Mouse (Mus musculus): ENCODE data around the gene Mrtfa. TPM values are rescaled to one million over a fixed set of nuclear protein-coding genes. Genes with fewer than 3 reads are reported as not detected.

The Mrtfa gene
- polyA plus RNA-seq, 1 experiment from 2014 or later, result 30.2 TPM

DNA sequence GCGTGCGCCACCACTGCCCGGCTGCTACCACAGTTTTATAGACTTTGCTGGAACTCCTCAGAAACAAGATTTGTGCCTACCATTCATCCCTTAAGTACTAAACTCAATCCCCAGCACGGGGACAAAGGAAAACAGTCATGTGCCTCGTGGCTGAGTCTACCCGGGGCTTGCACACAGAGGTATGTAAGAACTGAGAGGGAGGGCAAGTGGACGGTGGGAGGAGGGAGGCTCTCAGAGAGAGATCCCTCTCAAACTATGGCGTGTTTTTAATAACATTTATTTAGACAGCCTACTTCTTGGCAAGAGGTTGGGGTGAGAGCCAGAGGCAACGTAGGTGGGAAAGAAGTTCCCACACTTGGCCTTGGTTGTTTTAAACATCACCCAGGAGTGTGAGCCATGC is 98.8 kb downstream of the Mrtfa start:
- Histone ChIP-seq H3K4me2 (replicated peaks) (no peak overlapping the region), H3K36me3 (no peaks in the 10 kb centered on the region), H3K9me3 (no peaks in the 10 kb centered on the region), H3K4me3 (no peak overlapping the region), H3K9ac (no peak overlapping the region), H3K27ac (no peak overlapping the region), H3K27me3 (replicated peaks) (no peaks in the 10 kb centered on the region), H3K4me1 (0 out of 2 replicates have a peak, but pooled peaks cover 1% of the 10 kb centered on the region)
- WGBS, result 76% methylated on average over 9 of the region's 9 CpGs
- no peak for ATAC-seq (ENCODE audit: low FRiP score, low read depth)

DNA sequence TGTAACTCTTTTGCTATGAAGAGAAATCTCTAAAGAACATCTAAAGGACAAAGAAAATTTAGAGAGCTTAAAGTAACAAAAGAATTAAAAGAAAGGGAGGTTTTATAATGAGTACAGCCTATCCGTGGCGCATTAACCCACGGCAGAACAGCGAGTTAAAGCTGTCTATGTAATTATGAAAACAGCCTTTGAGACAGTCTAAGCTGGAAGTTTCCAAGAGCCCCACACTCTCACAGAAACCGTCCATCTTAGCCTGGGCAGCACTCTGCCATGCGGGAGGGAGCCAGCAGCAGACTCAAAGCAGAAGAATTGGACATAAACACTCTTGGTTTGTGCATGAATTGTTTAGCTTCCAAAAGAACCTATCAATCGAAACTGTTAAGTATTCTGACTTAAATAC is 103.0 kb downstream of the Mrtfa start:
- Histone ChIP-seq H3K4me1 (peaks cover 13% of the 10 kb centered on the region), H3K4me2 (replicated peaks) (no peak overlapping the region), H3K36me3 (no peaks in the 10 kb centered on the region), H3K9ac (no peak overlapping the region), H3K9me3 (no peaks in the 10 kb centered on the region), H3K27ac (no peak overlapping the region), H3K27me3 (replicated peaks) (no peaks in the 10 kb centered on the region), H3K4me3 (no peak overlapping the region)
- ATAC-seq (ENCODE audit: low FRiP score, low read depth), result no peak
- WGBS, result 56% methylated on average over 7 of the region's 7 CpGs

DNA sequence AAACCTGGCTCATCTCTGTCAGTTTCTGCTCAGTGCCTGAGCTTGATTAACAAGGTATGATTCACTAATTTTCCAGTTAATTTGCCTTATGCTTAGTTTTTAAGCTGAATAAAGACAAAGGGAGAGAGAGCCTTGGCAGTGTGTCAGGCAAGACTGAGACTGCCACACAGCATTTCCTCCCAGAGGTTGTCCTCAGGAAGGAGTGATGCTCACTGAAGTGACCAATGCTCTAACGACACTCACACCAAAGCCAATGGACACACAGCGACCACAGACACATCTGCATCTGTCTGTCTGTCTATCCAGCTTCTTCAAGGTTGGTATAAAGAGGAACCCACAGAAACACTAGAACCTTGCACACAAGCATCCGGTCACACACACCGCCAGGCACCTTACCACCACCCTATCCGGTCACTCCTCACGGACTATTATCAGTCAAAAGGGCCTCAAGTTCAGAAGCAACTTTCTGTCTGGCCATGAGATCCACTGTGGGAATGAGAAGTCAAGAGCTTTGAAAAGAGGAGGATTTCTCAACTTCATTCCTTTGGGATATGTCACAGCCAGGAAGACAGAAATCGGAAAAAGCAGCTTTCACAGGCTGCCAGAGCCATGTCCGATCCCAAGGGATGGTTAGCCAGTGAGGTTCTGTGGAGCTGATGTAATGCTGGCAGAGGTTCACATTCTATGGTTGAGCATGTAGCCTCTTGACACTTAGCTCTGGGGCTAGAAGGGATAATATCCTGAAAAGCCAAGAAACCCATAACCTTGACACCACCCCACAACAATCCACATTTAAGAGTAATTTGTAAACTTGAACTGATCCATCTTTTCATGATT is 103.7 kb downstream of the Mrtfa start:
- Histone ChIP-seq H3K4me2 (replicated peaks) (no peak overlapping the region), H3K9me3 (no peaks in the 10 kb centered on the region), H3K36me3 (no peaks in the 10 kb centered on the region), H3K27me3 (replicated peaks) (no peaks in the 10 kb centered on the region), H3K9ac (no peak overlapping the region), H3K27ac (no peak overlapping the region), H3K4me3 (no peak overlapping the region), H3K4me1 (peaks cover 13% of the 10 kb centered on the region)
- no peak for ATAC-seq (ENCODE audit: low FRiP score, low read depth)
- 89% methylated on average over 8 of the region's 8 CpGs for WGBS

DNA sequence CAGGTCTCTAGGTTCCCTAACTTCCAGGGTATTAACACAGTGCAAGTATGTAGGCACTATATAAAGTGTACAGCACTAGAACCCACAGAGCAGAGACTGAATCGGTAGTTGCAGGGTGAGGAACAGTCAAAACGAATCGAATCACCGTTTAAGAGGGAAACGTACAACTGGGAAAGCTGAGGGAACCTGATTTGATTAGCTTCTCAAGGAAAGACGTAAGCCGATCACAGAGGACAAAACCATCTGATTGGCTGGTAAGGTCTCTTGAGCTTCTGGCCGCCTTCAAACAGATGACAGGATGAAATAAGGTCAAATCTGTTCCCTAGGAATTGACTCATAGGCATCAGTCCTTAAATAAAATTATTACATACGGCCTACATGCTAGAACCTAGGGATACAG is 106.7 kb downstream of the Mrtfa start:
- H3K4me1 ChIP-seq, result peaks cover 13% of the 10 kb centered on the region
- 83% methylated on average over 9 of the region's 9 CpGs for WGBS
- no peak for ATAC-seq (ENCODE audit: low FRiP score, low read depth)
- H3K4me3 ChIP-seq, result no peak overlapping the region
- H3K9ac ChIP-seq, result no peak overlapping the region
- H3K9me3 ChIP-seq, result no peaks in the 10 kb centered on the region
- no peaks in the 10 kb centered on the region for H3K36me3 ChIP-seq
- no peak overlapping the region for H3K4me2 ChIP-seq (replicated peaks)
- H3K27me3 ChIP-seq (replicated peaks), result no peaks in the 10 kb centered on the region
- H3K27ac ChIP-seq, result no peak overlapping the region

DNA sequence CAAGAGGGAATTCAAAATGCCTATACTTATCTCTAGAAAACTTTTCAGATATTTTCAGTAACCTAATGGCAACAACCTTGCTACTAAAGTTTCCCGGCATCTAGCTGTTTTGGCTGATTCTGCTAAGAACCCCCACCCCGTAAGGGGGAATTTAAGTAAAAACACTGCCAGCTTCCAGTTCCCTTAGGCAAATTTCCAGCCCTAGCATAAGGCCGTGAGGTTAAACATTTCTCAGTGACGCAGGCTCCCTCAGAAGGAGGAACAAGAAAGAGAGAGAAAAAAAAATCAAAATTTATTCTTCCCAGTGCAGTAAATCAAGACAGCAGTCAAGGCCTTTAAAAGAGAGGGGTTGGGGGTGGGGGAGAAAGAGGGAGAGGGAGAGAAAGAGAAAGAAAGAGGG is 107.3 kb downstream of the Mrtfa start:
- Histone ChIP-seq H3K4me1 (peaks cover 13% of the 10 kb centered on the region), H3K9ac (no peak overlapping the region), H3K27me3 (replicated peaks) (no peaks in the 10 kb centered on the region), H3K4me3 (no peak overlapping the region), H3K9me3 (no peaks in the 10 kb centered on the region), H3K36me3 (no peaks in the 10 kb centered on the region), H3K4me2 (replicated peaks) (no peak overlapping the region), H3K27ac (no peak overlapping the region)
- WGBS, result 58% methylated on average over 4 of the region's 4 CpGs
- ATAC-seq (ENCODE audit: low FRiP score, low read depth), result no peak

DNA sequence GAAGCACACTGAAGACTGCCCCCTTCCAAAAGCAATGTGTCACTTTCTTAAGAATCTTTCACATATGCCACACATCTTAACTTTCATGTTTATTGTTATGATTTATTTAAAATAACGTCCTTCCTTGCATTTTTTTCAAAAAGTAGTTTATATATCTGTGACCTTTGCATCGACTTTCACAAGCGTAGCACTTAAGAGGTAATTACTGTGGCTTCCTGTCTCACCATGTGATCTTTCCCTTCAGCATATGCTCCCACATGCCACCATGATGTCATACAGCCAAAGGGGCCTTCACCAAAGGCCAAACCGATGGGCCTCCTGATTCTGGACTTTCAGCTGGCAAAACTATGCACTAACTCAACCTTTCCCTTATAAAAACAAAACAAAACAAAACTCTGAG is 109.3 kb downstream of the Mrtfa start:
- Histone ChIP-seq H3K9me3 (no peaks in the 10 kb centered on the region), H3K4me2 (replicated peaks) (no peak overlapping the region), H3K4me1 (peaks cover 10% of the 10 kb centered on the region), H3K4me3 (no peak overlapping the region), H3K9ac (no peak overlapping the region), H3K27ac (no peak overlapping the region), H3K27me3 (replicated peaks) (no peaks in the 10 kb centered on the region), H3K36me3 (no peaks in the 10 kb centered on the region)
- ATAC-seq (ENCODE audit: low FRiP score, low read depth), result no peak
- 82% methylated on average over 4 of the region's 4 CpGs for whole genome bisulfite sequencing

DNA sequence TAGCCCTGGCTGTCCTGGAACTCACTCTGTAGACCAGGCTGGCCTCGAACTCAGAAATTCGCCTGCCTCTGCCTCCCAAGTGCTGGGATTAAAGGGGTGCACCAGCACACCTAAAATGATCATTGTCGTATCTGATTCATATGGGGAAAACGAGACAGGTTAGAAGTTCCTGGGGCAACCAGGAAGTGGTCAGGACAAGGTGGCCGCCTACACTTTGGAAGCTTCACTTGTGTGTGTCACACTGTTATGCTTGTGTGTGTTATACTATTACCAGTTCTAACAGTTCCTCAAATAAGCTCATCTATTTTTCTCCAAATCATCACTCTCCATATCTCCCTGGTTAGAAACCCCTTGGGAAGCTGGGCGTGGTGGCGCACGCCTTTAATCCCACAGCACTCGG is 110.2 kb downstream of the Mrtfa start:
- WGBS, result 94% methylated on average over 9 of the region's 9 CpGs
- peaks cover 10% of the 10 kb centered on the region for H3K4me1 ChIP-seq
- no peaks in the 10 kb centered on the region for H3K9me3 ChIP-seq
- H3K4me2 ChIP-seq (replicated peaks), result no peak overlapping the region
- no peak overlapping the region for H3K4me3 ChIP-seq
- ATAC-seq (ENCODE audit: low FRiP score, low read depth), result no peak
- no peaks in the 10 kb centered on the region for H3K36me3 ChIP-seq
- H3K27me3 ChIP-seq (replicated peaks), result no peaks in the 10 kb centered on the region
- H3K27ac ChIP-seq, result no peak overlapping the region
- H3K9ac ChIP-seq, result no peak overlapping the region

DNA sequence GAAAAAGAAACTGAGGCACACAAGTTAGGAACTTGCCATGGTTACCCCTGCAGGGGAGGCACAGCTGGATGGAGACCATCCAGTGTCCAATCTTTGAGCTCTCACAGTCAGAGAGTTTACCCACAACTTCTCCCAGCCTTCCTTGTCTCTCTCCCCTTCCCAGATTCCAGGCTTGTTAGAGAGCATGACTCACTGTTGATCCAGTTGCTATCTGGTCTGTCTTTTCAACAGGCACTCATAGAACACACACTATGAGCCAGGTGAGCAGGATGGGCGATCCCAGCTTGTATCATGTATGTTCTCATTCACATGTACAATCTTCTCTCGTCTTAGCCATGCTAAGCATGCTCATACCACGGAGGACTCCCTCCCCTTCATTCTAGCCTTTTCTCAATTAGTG is 111.3 kb downstream of the Mrtfa start:
- H3K27me3 ChIP-seq (replicated peaks), result no peaks in the 10 kb centered on the region
- ATAC-seq (ENCODE audit: low FRiP score, low read depth), result no peak
- H3K4me3 ChIP-seq, result no peak overlapping the region
- no peak overlapping the region for H3K27ac ChIP-seq
- peaks cover 10% of the 10 kb centered on the region for H3K4me1 ChIP-seq
- no peak overlapping the region for H3K4me2 ChIP-seq (replicated peaks)
- H3K36me3 ChIP-seq, result no peaks in the 10 kb centered on the region
- H3K9ac ChIP-seq, result no peak overlapping the region
- WGBS, result 97% methylated on average over 3 of the region's 3 CpGs
- no peaks in the 10 kb centered on the region for H3K9me3 ChIP-seq

DNA sequence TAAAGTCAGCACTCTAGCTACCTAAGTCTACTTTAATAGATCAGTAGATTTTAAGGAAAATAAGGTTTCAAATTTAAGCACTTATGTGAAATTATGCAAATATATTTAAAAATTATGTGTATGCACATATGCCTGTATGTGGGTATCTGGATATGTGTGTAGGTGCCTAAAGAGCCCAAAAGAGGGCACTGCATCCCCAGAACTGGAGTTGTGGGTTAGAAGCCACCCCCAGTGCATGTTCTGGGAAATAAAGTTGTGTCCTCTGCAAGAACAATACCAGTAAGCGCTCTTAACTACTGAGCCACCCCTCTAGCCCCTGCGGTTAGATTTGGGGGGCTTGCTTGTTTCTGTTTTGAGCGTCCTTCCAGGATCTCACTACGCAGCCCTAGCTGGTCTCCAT is 113.0 kb downstream of the Mrtfa start:
- H3K27me3 ChIP-seq (replicated peaks), result no peaks in the 10 kb centered on the region
- H3K4me1 ChIP-seq, result no peaks in the 10 kb centered on the region
- H3K9me3 ChIP-seq, result no peaks in the 10 kb centered on the region
- no peak for ATAC-seq (ENCODE audit: low FRiP score, low read depth)
- no peak overlapping the region for H3K4me3 ChIP-seq
- WGBS, result 96% methylated on average over 4 of the region's 4 CpGs
- no peaks in the 10 kb centered on the region for H3K36me3 ChIP-seq
- no peak overlapping the region for H3K27ac ChIP-seq
- H3K9ac ChIP-seq, result no peak overlapping the region
- no peak overlapping the region for H3K4me2 ChIP-seq (replicated peaks)

DNA sequence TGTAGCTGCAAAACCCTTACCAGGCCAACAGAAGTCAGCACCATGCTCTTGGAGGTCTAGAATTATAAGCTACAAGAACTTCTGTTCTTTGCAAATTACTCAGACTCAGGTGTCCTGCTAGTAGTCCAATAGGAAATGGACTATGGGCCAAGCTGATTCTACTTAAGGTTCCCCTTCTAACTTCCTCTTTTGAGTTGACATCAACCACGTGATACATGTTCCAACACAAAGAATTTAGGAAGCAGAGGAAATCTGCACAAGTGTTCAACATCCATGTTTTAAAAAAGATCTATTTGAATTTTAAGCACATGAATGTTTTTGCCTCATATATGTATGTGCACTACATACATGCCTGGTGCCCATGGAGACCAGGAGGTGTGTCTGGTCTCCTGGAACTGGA is 116.0 kb downstream of the Mrtfa start:
- Histone ChIP-seq H3K27ac (no peak overlapping the region), H3K4me1 (no peaks in the 10 kb centered on the region), H3K4me3 (no peak overlapping the region), H3K4me2 (replicated peaks) (no peak overlapping the region), H3K9me3 (no peaks in the 10 kb centered on the region), H3K27me3 (replicated peaks) (no peaks in the 10 kb centered on the region), H3K36me3 (no peaks in the 10 kb centered on the region; the same call in 1 of the 2 replicates), H3K9ac (no peak overlapping the region)
- ATAC-seq (ENCODE audit: low FRiP score, low read depth), result no peak
- 91% methylated on average over 1 of the region's 1 CpGs for WGBS

DNA sequence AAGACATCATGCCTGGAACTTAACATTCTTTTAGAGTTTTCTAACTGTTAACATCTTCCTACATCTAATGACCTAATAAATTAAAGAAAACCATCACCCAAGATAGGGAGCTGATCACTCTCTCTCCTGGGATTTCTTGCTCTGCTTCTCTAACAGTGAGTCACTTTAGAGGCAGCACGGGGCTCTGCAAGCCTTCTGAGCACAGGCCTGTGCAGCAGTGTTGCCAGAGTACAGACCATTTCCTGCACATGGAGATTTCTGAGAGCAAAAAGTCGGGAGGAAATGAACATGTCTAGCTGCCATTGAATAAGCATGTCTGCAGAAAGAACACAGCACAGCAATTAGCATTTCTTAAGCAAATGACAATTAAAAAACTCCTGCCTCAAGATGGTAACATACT is 116.8 kb downstream of the Mrtfa start:
- no peak overlapping the region for H3K4me3 ChIP-seq

DNA sequence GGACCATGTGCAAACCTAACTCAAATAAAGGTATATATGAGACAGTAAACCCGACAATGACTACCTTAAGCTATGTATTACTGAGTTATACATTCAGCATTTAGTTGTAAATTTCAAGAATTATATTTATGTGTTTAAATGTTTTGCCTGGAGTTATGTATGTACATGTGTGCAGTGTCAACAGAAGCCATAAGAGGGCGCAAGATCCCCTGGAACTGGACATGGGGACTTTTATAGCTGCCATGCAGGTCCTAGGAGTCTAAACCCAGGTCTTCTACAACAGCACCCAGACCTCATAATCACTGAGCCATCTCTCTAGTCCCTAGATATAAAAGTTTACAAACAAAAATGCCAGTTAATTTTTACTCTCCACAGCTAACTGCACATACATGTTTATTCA is 117.8 kb downstream of the Mrtfa start:
- Histone ChIP-seq H3K9me3 (no peaks in the 10 kb centered on the region), H3K9ac (no peak overlapping the region), H3K27ac (no peak overlapping the region), H3K4me1 (no peaks in the 10 kb centered on the region), H3K4me2 (replicated peaks) (no peak overlapping the region), H3K27me3 (replicated peaks) (no peaks in the 10 kb centered on the region), H3K4me3 (no peak overlapping the region), H3K36me3 (no peaks in the 10 kb centered on the region; the same call in 1 of the 2 replicates)
- WGBS, result 78% methylated on average over 2 of the region's 2 CpGs
- ATAC-seq (ENCODE audit: low FRiP score, low read depth), result no peak

More for the DNA sequence above, 116.8 kb downstream of the Mrtfa start:
- no peaks in the 10 kb centered on the region for H3K9me3 ChIP-seq
- H3K9ac ChIP-seq, result no peak overlapping the region
- no peak overlapping the region for H3K27ac ChIP-seq
- H3K4me1 ChIP-seq, result no peaks in the 10 kb centered on the region
- ATAC-seq (ENCODE audit: low FRiP score, low read depth), result no peak
- H3K27me3 ChIP-seq (replicated peaks), result no peaks in the 10 kb centered on the region
- no peaks in the 10 kb centered on the region; the same call in 1 of the 2 replicates for H3K36me3 ChIP-seq
- 76% methylated on average over 2 of the region's 2 CpGs for WGBS
- H3K4me2 ChIP-seq (replicated peaks), result no peak overlapping the region

DNA sequence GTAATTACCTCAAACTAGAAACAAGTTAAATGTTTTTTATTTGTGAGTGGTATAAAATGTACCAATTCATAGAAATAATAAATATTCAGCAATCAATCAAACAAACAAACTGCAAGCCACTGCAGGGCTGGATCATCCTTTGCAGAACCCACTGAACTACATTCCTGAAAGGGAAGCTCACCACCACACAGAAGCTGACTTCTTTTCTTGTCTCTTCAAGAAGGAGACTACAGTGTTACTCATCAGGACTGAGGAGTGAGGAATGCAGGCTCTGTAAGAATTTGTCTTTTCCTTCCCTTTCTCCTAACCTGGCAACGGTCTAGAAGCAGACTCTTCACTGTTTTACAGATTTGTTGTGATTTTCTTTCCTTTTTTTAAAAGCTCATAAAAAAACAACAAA is 120.1 kb downstream of the Mrtfa start:
- Histone ChIP-seq H3K9ac (no peak overlapping the region), H3K4me3 (no peak overlapping the region), H3K4me1 (no peaks in the 10 kb centered on the region), H3K27me3 (replicated peaks) (no peaks in the 10 kb centered on the region), H3K9me3 (no peaks in the 10 kb centered on the region), H3K36me3 (no peaks in the 10 kb centered on the region; the same call in 1 of the 2 replicates), H3K27ac (no peak overlapping the region), H3K4me2 (replicated peaks) (no peak overlapping the region)
- ATAC-seq (ENCODE audit: low FRiP score, low read depth), result no peak
- WGBS, result 94% methylated on average over 1 of the region's 1 CpGs
